Mouse (Mus musculus) NIH3T3 (cell line): Measurements from ENCODE around the gene Sox18.
A peak's percentile ranks its signal among the peaks of the same experiment; 100 is the strongest.

Source experiments
- DNase-seq: peaks from one replicate; pipeline ENCODE4 v3.0.0-alpha.2; 2012; ENCODE audit warnings: low read depth

Sox18 gene

GRCm38 (mm10) chr2:181646626-181647472 is 24.6 kb downstream of the Sox18 start:
- DNase-seq: no peak

GRCm38 (mm10) chr2:181645666-181646065 is 25.8 kb downstream of the Sox18 start:
- no peak for DNase-seq

- DNase-seq: peak; percentile 79
Measured at GRCm38 (mm10) chr2:181644361-181644760, 27.1 kb downstream of the Sox18 start.

GRCm38 (mm10) chr2:181635865-181636264 is 35.6 kb downstream of the Sox18 start:
- no peak for DNase-seq

GRCm38 (mm10) chr2:181632624-181633023 is 38.8 kb downstream of the Sox18 start:
- DNase-seq: no peak

- no peak for DNase-seq
Measured at GRCm38 (mm10) chr2:181628471-181628870, 43.0 kb downstream of the Sox18 start.

GRCm38 (mm10) chr2:181623401-181623800 is 48.0 kb downstream of the Sox18 start:
- DNase-seq: peak; percentile 50
